Mouse (Mus musculus): ENCODE data around the gene Ano8. TPM values are rescaled to one million over a fixed set of nuclear protein-coding genes. Genes with fewer than 3 reads are reported as not detected.
A peak's percentile ranks its signal among the peaks of the same experiment; 100 is the strongest.
"Not testable (repeated sequence)": the region's sequence is repeated elsewhere in the genome, so short reads cannot be mapped to it uniquely, and the experiment has no call there.

Gene Ano8
- total RNA-seq (2014; fragmentation: Nextera tagmentation) (2.4 and 4.5 TPM in 2 replicates), total RNA-seq (2017) (2.3 and 3.4 TPM in 2 replicates)

DNA sequence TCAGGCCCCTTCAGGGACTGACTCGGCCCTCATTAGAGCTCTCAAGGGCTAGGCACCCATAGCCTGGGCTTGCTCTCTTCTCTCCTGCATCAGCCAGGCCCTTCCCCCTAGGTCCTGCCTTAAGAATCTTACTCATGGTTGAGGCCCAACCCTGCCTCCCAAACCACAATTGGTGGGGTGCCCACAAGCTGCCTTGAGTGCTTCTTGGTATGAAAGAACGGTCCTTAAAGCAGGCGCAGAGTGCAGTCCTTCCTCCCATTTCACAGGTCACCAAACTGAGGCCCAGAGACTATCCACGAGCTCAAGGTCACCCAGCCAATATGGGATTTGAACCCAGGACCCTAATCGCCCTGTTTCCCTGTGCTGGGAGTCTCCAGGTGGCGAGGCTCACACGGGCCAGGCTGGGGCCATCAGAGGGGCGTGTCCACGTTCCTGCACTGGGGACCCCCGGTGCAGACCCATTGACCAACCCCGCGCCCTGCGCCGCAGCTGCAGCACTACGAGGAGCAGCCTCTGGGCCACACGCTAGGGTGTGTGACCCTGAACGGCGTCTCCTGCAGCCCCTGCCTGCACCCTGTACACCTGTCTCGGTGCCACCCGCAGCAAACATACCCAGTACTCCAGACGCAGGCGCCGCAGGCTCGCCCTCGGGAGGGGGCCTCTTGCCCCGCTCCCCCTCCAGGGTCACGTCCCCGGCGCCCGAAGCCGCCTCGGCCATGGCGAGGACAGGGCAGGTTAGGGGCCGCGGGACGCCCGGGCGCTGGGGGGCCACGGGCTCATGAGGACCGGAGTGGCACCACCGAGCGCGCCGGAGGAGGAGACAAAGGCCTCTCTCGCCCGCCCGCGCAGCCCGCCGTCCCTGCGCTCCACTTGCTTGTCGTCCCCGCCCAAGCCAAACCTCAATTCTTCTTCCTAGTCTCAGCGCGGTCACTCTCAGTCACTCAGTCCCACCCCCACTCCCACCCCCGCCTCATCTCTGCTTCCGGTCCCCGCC is at the start of gene Ano8:
Ano8 (minus strand) TSS at position 822 of the 994 bp plus-strand sequence.
- ATAC-seq (replicated peaks; ENCODE audit: low FRiP score, low TSS enrichment, poor library complexity, severe bottlenecking), result peak; percentile 41

DNA sequence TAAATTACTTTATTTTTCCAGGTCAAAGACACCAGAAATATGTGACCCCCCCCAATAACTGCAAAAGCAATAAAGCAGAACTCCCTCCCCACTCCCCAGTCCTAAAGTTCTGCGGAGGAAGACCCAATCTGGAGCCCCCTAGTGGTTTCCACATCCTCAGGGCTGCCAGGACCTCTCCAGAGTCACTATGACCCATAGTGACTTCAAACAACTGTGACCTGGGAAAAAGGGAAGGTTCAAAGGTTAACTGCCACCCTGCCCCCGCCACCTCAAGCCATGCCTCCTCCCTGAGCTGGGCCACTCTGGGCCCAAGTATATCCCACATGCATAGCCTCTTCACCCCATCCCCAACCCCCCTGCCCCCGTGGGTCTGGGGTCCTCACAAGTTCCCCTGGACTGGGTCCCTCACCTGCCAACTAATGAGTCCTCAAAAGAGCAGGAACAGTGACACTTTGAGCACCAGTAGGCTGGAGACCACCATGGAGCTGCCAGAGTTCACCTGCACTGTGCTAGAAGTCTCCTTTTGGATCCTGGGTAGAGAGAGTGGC is 48.6 kb upstream of the Ano8 start:
- no peak for ATAC-seq (replicated peaks; ENCODE audit: low FRiP score, low TSS enrichment, poor library complexity, severe bottlenecking)

DNA sequence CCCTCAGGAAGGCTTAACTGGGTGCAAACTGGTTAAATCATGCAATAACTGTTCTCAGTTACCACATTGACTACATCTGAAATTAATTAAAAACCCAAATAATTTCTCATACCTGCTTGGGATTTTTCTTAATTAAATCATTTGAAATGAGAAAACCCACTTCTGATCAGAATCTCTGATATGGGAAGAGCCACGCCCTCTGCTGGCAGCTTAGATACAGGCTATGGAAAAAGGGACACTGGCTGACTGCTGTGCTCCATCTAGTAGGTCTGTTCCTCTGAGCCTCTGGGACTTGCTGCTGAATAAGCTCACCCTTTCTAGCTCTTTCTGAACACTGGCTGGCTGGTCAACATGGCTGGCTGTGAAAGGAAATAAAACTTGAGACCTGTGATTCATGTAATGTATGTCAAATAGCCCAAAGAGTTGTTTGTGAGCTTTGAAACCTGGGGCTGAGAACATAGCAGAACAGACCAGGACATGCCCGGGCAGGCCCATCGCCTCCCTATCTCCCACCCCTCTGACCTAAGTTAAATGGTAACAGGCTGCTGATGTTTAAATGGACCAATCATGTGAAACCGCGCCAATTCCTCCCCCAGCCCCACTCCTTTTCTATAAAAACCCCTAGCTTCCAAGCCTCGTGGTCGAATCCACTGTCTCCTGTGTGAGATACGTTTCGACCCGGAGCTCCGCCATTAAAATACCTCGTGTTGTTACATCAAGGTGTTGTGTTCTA is 45.1 kb upstream of the Ano8 start:
- not testable (repeated sequence) for ATAC-seq (replicated peaks; ENCODE audit: low FRiP score, low TSS enrichment, poor library complexity, severe bottlenecking)

DNA sequence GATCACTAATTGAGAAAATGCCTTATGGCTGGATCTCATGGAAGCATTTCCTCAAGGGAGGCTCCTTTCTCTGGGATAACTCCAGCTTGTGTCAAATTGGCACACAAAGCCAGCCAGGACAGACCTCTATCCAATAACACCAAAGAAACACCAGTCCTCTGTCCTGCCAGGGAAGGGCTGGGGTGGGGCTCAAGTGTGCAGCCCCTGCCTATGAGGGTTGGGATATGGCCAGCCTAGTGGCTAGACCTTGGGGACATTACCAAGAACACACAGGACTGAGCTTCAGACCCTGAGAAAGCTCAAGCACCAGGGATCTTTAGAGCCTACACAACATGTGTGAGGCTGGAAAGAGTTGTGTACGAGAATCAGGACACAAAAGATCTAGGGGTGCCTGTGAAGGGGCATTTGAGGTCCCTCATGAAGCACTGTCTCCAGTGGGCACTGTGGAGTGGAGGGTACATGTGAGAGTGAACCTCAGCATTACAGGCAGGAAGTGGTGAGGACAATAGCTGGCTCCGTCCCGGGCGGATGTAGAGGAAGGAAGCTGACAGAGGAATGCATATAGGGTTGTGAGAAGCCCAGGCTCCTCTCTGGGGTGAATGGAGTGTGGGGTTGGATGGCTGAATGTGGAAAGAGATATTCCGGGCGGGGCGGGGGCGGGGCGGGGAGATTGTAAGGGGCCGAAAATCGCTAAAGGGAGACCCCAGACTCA is 42.8 kb upstream of the Ano8 start:
- ATAC-seq (replicated peaks; ENCODE audit: low FRiP score, low TSS enrichment, poor library complexity, severe bottlenecking), result no peak

DNA sequence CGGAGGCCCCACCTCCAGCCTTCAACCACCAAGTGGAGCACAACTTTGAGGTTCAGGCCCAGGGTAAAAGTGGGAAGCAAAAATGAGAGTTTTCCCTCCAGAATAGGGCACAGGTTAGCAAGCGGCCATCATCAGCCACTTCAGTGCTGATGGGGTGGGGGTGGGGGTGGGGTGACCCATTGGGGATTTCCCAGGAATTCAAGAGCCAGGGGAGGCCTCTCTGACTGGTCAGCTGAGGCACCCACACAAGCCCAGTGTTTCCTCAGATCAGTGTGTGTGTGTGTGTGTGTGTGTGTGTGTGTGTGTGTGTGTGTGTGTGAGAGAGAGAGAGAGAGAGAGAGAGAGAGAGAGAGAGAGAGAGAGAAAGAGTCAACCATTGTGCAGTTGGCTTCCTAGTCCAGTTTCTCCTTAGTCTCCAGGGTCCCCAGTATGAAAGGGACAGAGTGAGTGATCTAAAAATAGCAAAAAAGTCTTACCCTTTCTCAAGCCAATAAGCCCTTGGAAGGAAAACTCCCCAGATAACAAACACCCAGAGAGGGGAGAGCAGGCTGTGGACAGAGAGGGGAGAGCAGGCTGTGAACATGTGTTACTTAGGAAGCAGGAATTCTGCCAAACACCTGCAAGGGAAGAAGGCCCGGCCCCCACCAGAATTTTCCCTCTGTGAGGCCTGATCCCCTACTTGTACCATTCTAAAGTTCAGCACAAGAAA is 41.6 kb upstream of the Ano8 start:
- ATAC-seq (replicated peaks; ENCODE audit: low FRiP score, low TSS enrichment, poor library complexity, severe bottlenecking), result no peak

DNA sequence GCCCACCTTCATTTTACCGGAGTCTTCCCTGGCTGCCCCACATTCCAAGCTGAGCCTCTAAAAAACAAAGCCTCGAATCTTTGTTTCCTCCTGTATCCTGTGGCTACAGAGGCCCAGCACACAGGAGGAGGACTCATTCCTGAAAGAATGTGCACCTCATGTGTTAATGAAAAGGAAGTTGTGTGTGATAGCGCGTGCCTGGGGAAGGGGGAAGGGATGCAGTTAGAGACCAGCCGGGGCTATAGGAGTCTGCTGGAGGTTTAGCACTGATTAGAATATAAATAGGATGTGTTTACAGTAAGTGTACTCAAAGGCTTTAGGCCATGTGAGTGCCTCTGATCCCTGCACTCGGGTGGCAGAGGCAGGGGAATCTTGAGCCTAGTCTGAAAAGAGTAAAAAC is 40.5 kb upstream of the Ano8 start:
- ATAC-seq (replicated peaks; ENCODE audit: low FRiP score, low TSS enrichment, poor library complexity, severe bottlenecking), result no peak

DNA sequence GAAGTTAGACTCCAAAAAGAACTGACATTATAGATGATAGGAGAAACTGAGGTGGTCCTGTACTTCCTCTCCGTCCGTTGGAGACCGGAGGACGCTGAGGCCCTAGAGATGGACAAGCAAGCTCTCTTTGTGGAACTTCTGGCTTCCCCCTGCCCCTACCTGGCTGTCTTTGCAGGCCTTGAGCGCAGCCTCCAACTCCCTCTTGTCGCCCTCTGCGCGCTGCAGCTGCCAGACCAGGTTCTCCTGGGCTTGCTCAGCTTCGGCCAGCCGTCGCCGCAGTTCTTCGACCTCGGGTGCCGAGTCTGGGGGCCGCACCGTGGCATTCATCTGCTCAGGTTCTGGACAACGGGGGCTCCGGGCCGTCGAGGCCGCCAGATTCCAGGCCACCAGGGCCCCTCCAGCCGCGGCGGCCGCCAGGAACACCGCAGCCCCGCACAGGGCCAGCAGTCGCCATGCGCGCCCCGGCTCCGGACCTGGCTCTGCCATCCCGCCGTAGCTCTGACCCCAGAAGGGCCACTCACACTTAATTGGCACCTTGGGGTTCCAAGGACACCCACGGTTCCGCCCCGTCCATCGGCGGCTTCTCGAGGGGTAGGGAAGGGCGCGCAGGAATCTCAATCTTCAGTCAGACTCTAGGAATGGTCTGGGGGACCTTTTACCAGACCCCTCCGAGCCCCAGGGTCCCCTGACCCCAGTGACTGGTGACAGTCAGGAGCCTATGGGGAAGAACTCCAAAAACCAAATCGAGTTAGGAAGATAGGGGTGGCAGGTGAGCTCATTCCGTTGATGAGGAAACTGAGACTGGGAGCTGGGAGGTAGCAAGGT is 39.7 kb upstream of the Ano8 start, which contains the start of gene Ccdc194:
Ccdc194 (minus strand) TSS at position 486 of the 825 bp plus-strand sequence.
- no peak for ATAC-seq (replicated peaks; ENCODE audit: low FRiP score, low TSS enrichment, poor library complexity, severe bottlenecking)

DNA sequence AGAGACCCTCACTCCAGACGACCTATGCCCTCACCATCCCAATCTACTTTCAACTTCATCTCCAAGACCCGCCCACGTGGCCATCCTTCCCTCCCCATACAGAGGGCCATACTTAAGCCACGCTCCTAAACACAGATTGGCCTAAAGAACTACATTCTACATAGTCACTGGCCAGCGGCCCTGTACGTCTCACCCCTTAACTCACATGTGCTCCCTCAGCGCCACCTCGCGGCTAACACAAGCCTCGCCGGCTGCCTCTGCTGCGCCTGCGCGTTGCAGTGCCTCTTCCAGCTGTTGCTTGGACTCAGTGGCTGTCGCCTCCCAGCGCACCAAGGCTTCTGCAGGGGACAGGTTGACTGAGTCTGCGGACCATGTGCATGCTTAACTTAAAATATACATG is 35.9 kb upstream of the Ano8 start:
- ATAC-seq (replicated peaks; ENCODE audit: low FRiP score, low TSS enrichment, poor library complexity, severe bottlenecking), result peak; percentile 93

DNA sequence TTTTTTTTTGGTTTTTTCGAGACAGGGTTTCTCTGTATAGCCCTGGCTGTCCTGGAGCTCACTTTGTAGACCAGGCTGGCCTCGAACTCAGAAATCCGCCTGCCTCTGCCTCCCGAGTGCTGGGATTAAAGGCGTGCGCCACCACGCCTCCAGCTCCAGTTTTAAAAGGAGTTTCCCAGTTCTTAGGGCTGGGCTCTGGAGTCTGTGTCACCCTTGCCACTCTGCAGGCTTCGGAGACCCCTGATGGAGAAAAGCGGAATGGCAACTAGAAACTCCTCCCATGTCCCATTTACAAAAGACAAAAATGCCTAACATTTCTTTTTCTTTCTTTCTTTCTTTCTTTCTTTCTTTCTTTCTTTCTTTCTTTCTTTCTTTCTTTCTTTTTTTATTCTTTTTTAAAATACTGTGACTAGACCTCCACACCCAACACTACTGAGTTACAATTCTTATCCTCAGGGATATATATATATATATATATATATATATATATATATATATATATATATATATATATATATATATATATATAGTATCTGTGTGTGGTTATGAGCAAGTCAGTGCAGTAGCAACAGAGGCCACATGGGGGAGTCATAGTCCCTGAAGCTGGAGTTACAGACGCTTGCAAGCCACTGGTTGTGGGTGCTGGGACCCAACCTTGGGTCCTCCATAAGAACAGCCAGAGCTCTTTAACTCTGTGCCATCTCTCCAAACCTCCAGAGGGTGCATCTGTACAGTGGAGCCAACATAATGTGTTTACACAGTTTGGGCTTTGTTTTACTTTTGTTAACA is 33.5 kb upstream of the Ano8 start:
- ATAC-seq (replicated peaks; ENCODE audit: low FRiP score, low TSS enrichment, poor library complexity, severe bottlenecking), result not testable (repeated sequence)

DNA sequence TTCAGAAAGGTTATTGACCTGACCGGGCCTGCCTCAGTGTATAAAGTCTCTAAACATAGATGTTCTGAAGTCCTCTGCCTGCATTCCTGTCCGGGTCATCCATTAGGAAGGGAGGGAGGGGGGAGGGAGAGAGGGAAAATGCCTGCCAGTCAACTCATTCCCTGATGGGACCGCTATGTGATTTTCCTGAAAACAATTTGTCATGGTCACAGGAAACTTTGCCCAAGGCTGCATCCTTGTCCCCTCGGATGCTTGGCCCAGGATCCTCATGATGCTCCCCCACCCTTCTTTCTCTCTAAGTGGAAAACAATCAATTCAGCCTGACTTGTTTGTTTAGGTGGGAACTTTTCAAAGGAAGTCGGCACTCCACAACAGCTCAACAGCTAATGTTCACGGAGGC is 31.0 kb upstream of the Ano8 start:
- ATAC-seq (replicated peaks; ENCODE audit: low FRiP score, low TSS enrichment, poor library complexity, severe bottlenecking), result no peak

DNA sequence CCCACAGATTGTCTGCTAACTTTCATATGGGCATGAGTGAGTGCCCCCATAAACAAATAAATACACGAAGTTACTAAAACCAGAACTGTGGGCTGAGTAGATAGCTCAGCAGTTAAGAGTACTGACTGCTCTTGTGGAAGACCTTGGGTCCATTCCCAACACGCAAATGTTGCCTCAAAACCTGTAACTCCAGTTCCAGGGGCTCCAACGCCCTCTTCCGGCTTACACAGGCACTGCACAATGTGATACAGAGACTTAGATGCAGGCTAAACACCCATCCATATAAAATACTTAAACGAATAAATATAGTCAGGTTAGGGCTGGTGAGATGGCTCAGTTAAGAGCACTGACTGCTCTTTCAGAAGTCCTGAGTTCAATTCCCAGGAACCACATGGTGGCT is 29.3 kb upstream of the Ano8 start:
- no peak for ATAC-seq (replicated peaks; ENCODE audit: low FRiP score, low TSS enrichment, poor library complexity, severe bottlenecking)

DNA sequence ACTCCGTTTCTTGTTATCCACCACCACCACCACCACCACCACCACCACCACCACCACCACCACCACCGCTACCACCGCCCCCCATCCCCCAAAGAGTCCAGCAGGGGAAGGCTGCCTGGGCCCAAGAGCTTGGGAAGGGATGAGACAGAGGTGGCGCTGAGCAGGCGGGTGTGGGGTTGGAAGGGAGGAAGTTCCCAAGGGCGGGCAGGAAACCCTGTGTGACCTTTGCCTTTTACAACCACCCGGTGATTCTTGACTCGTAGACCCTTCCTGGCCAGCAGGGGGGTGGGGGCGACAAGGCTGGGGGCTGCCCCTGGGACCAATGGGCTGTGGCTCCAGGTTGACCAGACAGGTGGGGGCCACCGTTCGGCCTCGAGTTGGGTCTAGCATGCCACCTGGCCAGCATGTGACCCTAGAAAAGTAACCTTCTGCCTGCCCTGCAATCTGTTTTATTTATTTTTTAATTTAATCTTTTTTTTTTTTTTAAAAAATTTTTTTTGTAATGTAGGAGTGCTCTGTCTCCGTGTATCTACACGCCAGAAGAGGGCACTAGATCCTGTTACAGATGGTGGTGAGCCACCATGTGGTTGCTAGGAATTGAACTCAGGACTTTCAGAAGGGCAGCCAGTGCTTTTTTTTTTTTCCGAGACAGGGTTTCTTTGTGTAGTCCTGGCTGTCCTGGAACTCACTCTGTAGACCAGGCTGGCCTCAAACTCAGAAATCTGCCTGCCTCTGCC is 27.4 kb upstream of the Ano8 start:
- no peak for ATAC-seq (replicated peaks; ENCODE audit: low FRiP score, low TSS enrichment, poor library complexity, severe bottlenecking)

DNA sequence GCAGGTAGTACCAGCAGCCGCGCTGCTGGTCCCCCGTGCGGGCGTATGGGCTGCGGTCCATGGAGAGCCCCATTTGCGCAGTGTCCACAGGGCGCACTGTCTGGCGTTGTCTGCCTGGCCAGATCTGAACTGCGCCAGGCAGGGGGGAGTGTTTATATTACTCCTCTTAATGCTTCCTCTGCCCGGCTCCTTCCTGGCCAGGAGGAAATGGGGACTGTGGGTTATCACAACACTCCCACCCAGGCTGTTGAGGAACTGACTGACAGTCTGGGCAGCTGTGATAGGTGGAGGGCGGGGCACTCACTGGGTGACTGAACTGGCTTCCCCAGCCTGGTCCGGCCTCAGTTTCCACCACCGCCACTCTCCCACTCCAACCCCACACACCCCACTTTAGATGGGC is 25.9 kb upstream of the Ano8 start, which contains the start of gene Plvap:
Plvap (minus strand) TSS at position 109 of the 400 bp plus-strand sequence.
- ATAC-seq (replicated peaks; ENCODE audit: low FRiP score, low TSS enrichment, poor library complexity, severe bottlenecking), result peak; percentile 92

DNA sequence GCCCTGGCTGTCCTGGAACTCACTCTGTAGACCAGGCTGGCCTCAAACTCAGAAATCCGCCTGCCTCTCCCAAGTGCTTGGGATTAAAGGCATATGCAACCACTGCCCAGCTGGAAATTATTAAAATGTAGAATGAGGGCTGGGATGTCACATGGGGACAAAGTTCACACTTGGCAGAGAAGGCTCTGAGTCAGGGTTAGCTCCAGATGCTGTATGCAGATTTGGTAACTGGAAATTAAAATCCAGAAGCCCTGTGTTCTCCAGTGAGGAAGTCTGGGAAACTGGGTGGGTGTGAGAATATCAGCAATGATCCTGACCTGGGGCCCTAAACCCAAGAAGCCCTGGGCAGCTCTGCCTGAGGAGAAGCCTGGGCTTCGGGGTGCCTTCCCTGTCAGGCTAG is 23.6 kb upstream of the Ano8 start:
- no peak for ATAC-seq (replicated peaks; ENCODE audit: low FRiP score, low TSS enrichment, poor library complexity, severe bottlenecking)

DNA sequence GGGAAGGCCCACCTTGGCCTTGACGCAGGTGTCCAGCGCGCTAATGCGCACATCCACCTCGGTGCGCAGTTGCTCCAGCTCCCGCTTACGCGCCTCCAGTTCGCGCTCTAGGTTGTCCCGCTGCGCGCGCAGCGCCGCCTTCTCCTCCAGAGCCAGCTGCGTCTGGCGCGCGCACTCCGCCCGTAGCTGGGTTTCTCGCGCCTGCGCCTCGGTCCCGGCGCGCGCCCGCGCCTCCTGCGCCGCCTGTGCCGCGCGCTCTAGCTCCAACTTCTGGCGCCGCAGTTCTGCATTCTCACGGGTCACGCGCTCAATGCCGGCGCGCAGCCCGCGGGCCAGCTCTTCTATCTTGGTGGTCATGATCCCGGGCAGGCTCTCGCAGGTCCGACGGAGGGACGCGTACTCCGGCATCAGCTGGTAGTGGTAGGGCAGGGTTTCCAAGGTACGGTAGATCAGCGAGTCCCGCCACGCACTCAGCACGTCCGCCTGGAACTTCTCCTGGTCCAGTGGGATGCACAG is 21.9 kb upstream of the Ano8 start:
- 0 out of 2 replicates have a peak, but pooled peaks have one; percentile 25 for ATAC-seq (replicated peaks; ENCODE audit: low FRiP score, low TSS enrichment, poor library complexity, severe bottlenecking)

DNA sequence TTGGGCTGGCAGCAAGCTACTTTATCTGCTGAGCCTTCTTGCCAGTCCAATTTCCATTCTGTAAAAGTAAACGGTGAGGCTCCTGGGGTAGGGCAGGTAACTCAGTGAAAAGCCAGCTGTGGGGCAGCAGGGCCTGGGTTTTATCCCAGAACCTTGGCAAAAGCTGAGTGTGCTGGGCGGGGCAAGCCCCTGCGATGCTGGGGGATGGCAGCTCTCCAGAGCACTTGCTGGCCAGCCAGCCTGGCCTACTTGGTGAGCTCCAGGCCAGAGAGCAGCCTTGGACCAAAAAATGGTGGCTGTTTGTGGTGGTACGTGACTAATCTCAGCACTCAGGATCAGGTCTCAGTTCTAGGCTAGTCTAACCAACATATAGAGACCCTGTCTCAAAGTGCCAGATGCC is 20.2 kb upstream of the Ano8 start:
- no peak for ATAC-seq (replicated peaks; ENCODE audit: low FRiP score, low TSS enrichment, poor library complexity, severe bottlenecking)

All from megakaryocyte-erythroid progenitor cell, adult 5-6 weeks (primary cell).